Mouse (Mus musculus) ES-E14 (cell line): Measurements from ENCODE around the gene Ewsr1. TPM values are rescaled to one million over a fixed set of nuclear protein-coding genes. Genes with fewer than 3 reads are reported as not detected.

Source experiments
- DNase-seq: peaks from one replicate; pipeline ENCODE4 v3.0.0-alpha.2; 2013; ENCODE audit warnings: low read depth, low spot score
- H3K27ac ChIP-seq: 2 replicates; pipeline ENCODE4 v1.5.1; 2012; ENCODE audit warnings: low read depth, mild to moderate bottlenecking, low read length, moderate library complexity, mixed read lengths; ENCODE audit not compliant: poor library complexity, insufficient read depth, severe bottlenecking
- H3K36me3 ChIP-seq: 2 replicates; pipeline ENCODE4 v1.6.1; 2012; ENCODE audit warnings: mild to moderate bottlenecking, low read length, moderate library complexity, mixed read lengths; ENCODE audit not compliant: control insufficient read depth, poor library complexity, insufficient read depth, severe bottlenecking
- H3K4me1 ChIP-seq, 2 experiments: fragments of 150-350 bp in 1 of 2; sonication (generic) in 1 of 2; 2 replicates each; pipeline ENCODE4 v1.6.1; 2012; ENCODE audit warnings: low read length in 2 of 2, mild to moderate bottlenecking in 1 of 2, mixed read lengths in 1 of 2; ENCODE audit not compliant: control insufficient read depth in 2 of 2, insufficient read depth in 2 of 2, poor library complexity in 1 of 2
- H3K4me3 ChIP-seq, 2 experiments: fragments of 150-350 bp in 1 of 2; sonication (generic) in 1 of 2; 2 replicates each; pipeline ENCODE4 v1.5.1; 2012; ENCODE audit warnings: low read length in 2 of 2, low read depth in 1 of 2, mild to moderate bottlenecking in 1 of 2, mixed read lengths in 1 of 2; ENCODE audit not compliant: insufficient read depth in 1 of 2, poor library complexity in 1 of 2, severe bottlenecking in 1 of 2
- H3K9ac ChIP-seq: 2 replicates; pipeline ENCODE4 v1.6.1; 2012; ENCODE audit warnings: low read depth, mild to moderate bottlenecking, low read length, mixed read lengths; ENCODE audit not compliant: poor library complexity, insufficient read depth, severe bottlenecking
- H3K9me3 ChIP-seq: fragments of 150-350 bp; sonication (generic); 2 replicates; pipeline ENCODE4 v1.6.1; 2012; ENCODE audit warnings: low read depth, mild to moderate bottlenecking, low read length; ENCODE audit not compliant: control insufficient read depth, insufficient read depth
- CHD2 ChIP-seq: IDR thresholded peaks from 2 replicates; pipeline ENCODE4 v1.6.1; 2014; ENCODE audit warnings: mild to moderate bottlenecking, low read depth, low read length, inconsistent platforms
- HCFC1 ChIP-seq: IDR thresholded peaks from 2 replicates; pipeline ENCODE4 v1.6.1; 2012; ENCODE audit warnings: low read length, inconsistent platforms, borderline replicate concordance; ENCODE audit not compliant: insufficient read depth
- MAFK ChIP-seq: IDR thresholded peaks from 2 replicates; pipeline ENCODE4 v1.6.1; 2014; ENCODE audit warnings: mild to moderate bottlenecking, low read depth, low read length, inconsistent platforms; ENCODE audit not compliant: insufficient read depth
- ZC3H11A ChIP-seq: IDR thresholded peaks from 2 replicates; pipeline ENCODE4 v1.6.1; 2012; ENCODE audit warnings: low read depth, mild to moderate bottlenecking, inconsistent platforms, low read length, borderline replicate concordance
- ZNF384 ChIP-seq: IDR thresholded peaks from 2 replicates; pipeline ENCODE4 v1.6.1; 2012; ENCODE audit warnings: low read depth, low read length, inconsistent platforms
- in situ Hi-C, 2 experiments: fragments of 600-800 bp; cut with MboI; formaldehyde crosslinking; loops; one replicate each; pipeline ENCODE4 v1.15.1; 2025; ENCODE audit warnings: low sequenced_read_pairs in 2 of 2, inconsistent platforms in 1 of 2; ENCODE audit not compliant: unreplicated experiment in 2 of 2
- total RNA-seq: library from RNA; depleted of rRNA; stranded (reverse); fragments of 300-350 nt; gene quantifications from 2 replicates; pipeline ENCODE4 v1.2.3, GENCODE M21; 2012

Gene Ewsr1
- total RNA-seq, 1 experiment = 396 TPM

DNA sequence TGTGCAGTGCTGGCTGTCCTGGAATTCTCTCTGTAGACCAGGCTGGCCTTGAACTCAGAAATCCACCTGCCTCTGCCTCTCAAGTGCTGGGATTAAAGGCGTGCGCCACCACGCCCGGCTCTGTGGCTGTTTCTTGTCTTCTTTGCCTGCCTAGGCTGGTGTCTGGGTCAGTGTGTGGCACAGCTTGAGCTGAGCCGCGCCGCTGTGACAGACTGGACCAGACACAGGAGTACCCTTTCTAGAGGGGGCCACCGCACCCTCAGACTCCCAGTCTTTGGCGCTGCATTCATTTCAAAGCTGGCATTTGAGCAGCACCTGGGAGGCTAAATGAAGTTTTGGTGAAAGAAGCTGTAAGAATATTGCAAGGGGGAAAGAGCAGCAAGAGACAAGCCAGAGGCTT, 40.3 kb downstream of the Ewsr1 start:
- in situ Hi-C loops = no loop called here

DNA sequence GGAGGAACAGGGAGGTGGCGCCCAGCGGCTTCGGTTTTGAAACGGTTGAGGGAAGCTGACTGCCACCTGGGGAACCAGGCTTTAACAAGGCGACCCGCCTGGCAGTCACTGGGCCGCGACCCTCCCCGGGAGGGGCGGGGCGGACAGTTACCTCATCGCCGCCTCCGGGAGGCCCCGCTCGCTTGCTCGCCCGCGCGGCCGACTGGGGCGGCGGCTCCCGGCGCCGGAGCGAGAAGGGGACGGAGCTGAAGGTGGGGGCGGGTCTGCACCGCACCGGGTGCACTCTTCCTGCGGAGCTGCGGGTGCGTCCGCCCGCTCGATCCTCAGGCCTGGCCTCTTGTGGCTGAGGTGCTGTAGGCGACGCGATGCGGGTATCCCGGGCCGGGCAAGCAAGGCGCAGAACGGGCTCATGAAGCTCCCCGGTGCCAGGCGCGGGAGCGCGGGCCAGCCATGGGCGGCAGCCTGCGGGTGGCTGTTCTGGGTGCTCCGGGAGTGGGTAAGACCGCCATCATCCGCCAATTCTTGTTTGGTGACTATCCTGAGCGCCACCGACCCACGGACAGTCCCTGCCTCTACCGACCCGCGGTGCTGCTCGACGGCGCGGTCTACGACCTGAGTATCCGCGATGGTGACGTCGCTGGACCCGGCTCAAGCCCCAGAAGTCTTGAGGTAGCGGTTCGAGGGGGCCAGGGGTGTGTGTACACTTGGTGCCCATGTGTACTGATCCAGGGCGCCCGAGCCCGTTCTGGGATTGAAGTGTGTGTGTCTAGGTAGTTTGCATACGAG, 41.0 kb downstream of the Ewsr1 start, which contains the start of gene Rasl10a:
TSS of gene Rasl10a (plus strand) at position 273 of the 786 bp plus-strand sequence.
- H3K9ac ChIP-seq = peak within 1 kb of the TSS; percentile 46
- TF ChIP-seq HCFC1 = no peak
- no peak for TF ChIP-seq MAFK
- TF ChIP-seq CHD2 = no peak
- TF ChIP-seq ZNF384 = no peak
- TF ChIP-seq ZC3H11A = no peak
- H3K4me1 ChIP-seq = peaks cover 10 to 47% of the 10 kb centered on the region in 2 experiments
- peak within 1 kb of the TSS; percentile 53 to 65 for H3K4me3 ChIP-seq
- DNase-seq = no peak
- no peaks in the 10 kb centered on the region for H3K9me3 ChIP-seq
- peaks cover 16% of the 10 kb centered on the region; the same call in 1 of the 2 replicates for H3K36me3 ChIP-seq
- H3K27ac ChIP-seq = no peak within 1 kb of the TSS
- in situ Hi-C loops = no loop called here

More for the DNA sequence above, 40.3 kb downstream of the Ewsr1 start:
- no peak for DNase-seq
- Histone ChIP-seq H3K36me3 (peaks cover 16% of the 10 kb centered on the region; the same call in 1 of the 2 replicates), H3K9me3 (no peaks in the 10 kb centered on the region), H3K4me1 (peaks cover 10 to 52% of the 10 kb centered on the region in 2 experiments), H3K9ac (no peak overlapping the region), H3K27ac (no peak overlapping the region), H3K4me3 (no peak overlapping the region)
- TF ChIP-seq MAFK (no peak), ZNF384 (no peak), CHD2 (no peak), HCFC1 (no peak), ZC3H11A (no peak)

DNA sequence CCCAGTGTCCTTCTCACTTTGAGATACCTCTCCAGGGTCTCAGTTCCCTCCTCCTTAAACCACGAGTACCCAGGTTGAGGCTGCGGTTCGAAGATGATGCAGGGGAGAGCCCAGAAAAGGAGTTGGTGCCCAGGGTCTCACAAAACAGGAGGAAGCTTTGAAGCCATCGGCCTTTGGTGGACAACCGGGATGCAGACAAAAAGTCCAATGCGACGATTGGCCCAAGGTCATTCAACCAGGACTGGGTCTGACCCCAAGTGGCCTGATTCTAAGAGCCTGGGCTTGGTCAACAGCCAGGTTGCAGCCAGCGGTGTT, 41.6 kb downstream of the Ewsr1 start:
- H3K36me3 ChIP-seq = peaks cover 13% of the 10 kb centered on the region; the same call in 1 of the 2 replicates
- H3K4me3 ChIP-seq = peak overlapping the region; percentile 53 to 65; a peak in 3 of 4 replicates
- H3K27ac ChIP-seq = no peak overlapping the region
- H3K9ac ChIP-seq = peak overlapping the region; percentile 46; the same call in 1 of the 2 replicates
- TF ChIP-seq MAFK = no peak
- no peak for TF ChIP-seq CHD2
- TF ChIP-seq ZC3H11A = no peak
- peaks cover 10 to 47% of the 10 kb centered on the region in 2 experiments for H3K4me1 ChIP-seq
- in situ Hi-C loops = no loop called here
- H3K9me3 ChIP-seq = no peaks in the 10 kb centered on the region
- no peak for DNase-seq

GRCm38 (mm10) chr11:5057064-5057463, 42.0 kb downstream of the Ewsr1 start:
- H3K9me3 ChIP-seq = no peaks in the 10 kb centered on the region
- no peak overlapping the region for H3K27ac ChIP-seq
- no peak for DNase-seq
- TF ChIP-seq HCFC1 = no peak
- no peak for TF ChIP-seq ZC3H11A
- no peak for TF ChIP-seq ZNF384
- no peak for TF ChIP-seq MAFK
- no peak for TF ChIP-seq CHD2
- H3K4me3 ChIP-seq = no peak overlapping the region
- peaks cover 9% of the 10 kb centered on the region; the same call in 1 of the 2 replicates for H3K36me3 ChIP-seq
- in situ Hi-C loops = no loop called here
- H3K9ac ChIP-seq = no peak overlapping the region
- peaks cover 8 to 46% of the 10 kb centered on the region in 2 experiments for H3K4me1 ChIP-seq
